Mouse (Mus musculus): Measurements from ENCODE around the gene Ank2. TPM values are rescaled to one million over a fixed set of nuclear protein-coding genes. Genes with fewer than 3 reads are reported as not detected.

The Ank2 gene
- polyA plus RNA-seq, 1 experiment from 2014 or later = 49.5 TPM

DNA sequence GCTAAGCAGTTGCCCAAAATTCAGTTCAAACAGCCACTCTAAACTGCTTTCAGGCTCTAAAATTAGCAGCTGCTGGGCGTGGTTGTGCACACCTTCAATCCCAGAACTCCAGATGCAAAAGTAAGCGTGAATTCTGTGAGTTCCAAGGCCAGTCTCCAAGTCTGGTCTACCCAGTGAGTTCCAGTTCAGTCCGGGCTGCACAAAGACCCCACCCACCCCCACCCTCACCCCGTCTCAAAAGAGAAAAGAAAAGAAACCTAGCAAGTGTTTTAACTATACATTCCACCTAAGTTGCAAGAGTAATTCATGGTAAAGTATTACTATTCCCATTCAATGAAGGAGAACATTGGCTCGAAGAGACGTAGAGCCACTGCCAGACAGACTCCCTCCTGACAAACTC lies 45.9 kb downstream of the Ank2 start:
- Histone ChIP-seq H3K27ac (replicated peaks in 1 of 2; ENCODE audit: control insufficient read depth in 1 of 2, insufficient read depth in 1 of 2, low read depth in 2 of 2, low read length in 2 of 2) (no peak overlapping the region), H3K4me3 (ENCODE audit: control insufficient read depth in 1 of 2, insufficient read depth in 1 of 2, low read depth in 1 of 2, low read length in 2 of 2) (no peak overlapping the region), H3K9me3 (ENCODE audit: control insufficient read depth, low read length) (no peaks in the 10 kb centered on the region), H3K36me3 (ENCODE audit: control insufficient read depth, insufficient read depth, low read length) (no peaks in the 10 kb centered on the region), H3K9ac (ENCODE audit: low read length) (no peak overlapping the region), H3K4me1 (ENCODE audit: control insufficient read depth in 2 of 2, insufficient read depth in 2 of 2, low read length in 2 of 2) (peaks cover 2 to 9% of the 10 kb centered on the region in 2 experiments; a peak in 3 of 4 replicates), H3K4me2 (ENCODE audit: low read length) (no peak overlapping the region), H3K27me3 (ENCODE audit: control insufficient read depth, insufficient read depth, low read length) (no peaks in the 10 kb centered on the region)
- no peak for ATAC-seq (ENCODE audit: insufficient number of reproducible peaks, insufficient read depth, low FRiP score, low read depth)
- 75% methylated on average over 6 of the region's 6 CpGs for WGBS

- H3K36me3 ChIP-seq (ENCODE audit: control insufficient read depth, insufficient read depth, low read length) = no peaks in the 10 kb centered on the region
- H3K9me3 ChIP-seq (ENCODE audit: control insufficient read depth, low read length) = no peaks in the 10 kb centered on the region
- H3K27me3 ChIP-seq (ENCODE audit: control insufficient read depth, insufficient read depth, low read length) = no peaks in the 10 kb centered on the region
- 53% methylated on average over 13 of the region's 13 CpGs for WGBS
- H3K4me2 ChIP-seq (ENCODE audit: low read length) = no peak overlapping the region
- no peak overlapping the region for H3K27ac ChIP-seq (replicated peaks in 1 of 2; ENCODE audit: control insufficient read depth in 1 of 2, insufficient read depth in 1 of 2, low read depth in 2 of 2, low read length in 2 of 2)
- H3K4me3 ChIP-seq (ENCODE audit: control insufficient read depth in 1 of 2, insufficient read depth in 1 of 2, low read depth in 1 of 2, low read length in 2 of 2) = no peak overlapping the region
- ATAC-seq (ENCODE audit: insufficient number of reproducible peaks, insufficient read depth, low FRiP score, low read depth) = no peak
- peaks cover 0 to 6% of the 10 kb centered on the region in 2 experiments; a peak in 1 of 4 replicates for H3K4me1 ChIP-seq (ENCODE audit: control insufficient read depth in 2 of 2, insufficient read depth in 2 of 2, low read length in 2 of 2)
- no peak overlapping the region for H3K9ac ChIP-seq (ENCODE audit: low read length)
Measured at GRCm38 (mm10) chr3:127452233-127452632, 46.9 kb downstream of the Ank2 start.

DNA sequence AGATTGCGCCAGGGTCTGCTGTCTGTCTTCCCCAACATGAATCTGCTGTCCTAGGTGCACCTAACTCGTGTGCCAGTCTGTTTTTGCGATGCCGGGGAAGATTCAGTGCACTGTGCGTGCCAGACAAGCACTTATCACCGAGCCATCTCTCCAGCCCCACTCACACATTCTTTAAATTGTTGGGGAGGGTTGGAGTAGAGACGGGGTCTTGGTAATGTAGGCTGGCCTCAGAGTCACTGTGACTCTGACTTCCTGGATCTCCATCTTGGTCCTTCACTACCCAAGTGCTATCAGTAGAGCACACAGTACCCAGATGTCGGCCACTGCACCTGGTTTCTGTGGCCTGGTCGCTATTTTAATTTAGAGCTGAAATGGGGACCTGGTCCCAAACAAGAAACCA lies 47.4 kb downstream of the Ank2 start:
- Histone ChIP-seq H3K4me2 (ENCODE audit: low read length) (peak overlapping the region; percentile 29), H3K36me3 (ENCODE audit: control insufficient read depth, insufficient read depth, low read length) (no peaks in the 10 kb centered on the region), H3K4me1 (ENCODE audit: control insufficient read depth in 2 of 2, insufficient read depth in 2 of 2, low read length in 2 of 2) (peaks cover 0 to 6% of the 10 kb centered on the region in 2 experiments; a peak in 1 of 4 replicates), H3K4me3 (ENCODE audit: control insufficient read depth in 1 of 2, insufficient read depth in 1 of 2, low read depth in 1 of 2, low read length in 2 of 2) (no peak overlapping the region), H3K27me3 (ENCODE audit: control insufficient read depth, insufficient read depth, low read length) (no peaks in the 10 kb centered on the region), H3K27ac (replicated peaks in 1 of 2; ENCODE audit: control insufficient read depth in 1 of 2, insufficient read depth in 1 of 2, low read depth in 2 of 2, low read length in 2 of 2) (no peak overlapping the region), H3K9ac (ENCODE audit: low read length) (no peak overlapping the region; the same call in 1 of the 2 replicates), H3K9me3 (ENCODE audit: control insufficient read depth, low read length) (no peaks in the 10 kb centered on the region)
- ATAC-seq (ENCODE audit: insufficient number of reproducible peaks, insufficient read depth, low FRiP score, low read depth) = no peak
- 33% methylated on average over 9 of the region's 9 CpGs for WGBS

DNA sequence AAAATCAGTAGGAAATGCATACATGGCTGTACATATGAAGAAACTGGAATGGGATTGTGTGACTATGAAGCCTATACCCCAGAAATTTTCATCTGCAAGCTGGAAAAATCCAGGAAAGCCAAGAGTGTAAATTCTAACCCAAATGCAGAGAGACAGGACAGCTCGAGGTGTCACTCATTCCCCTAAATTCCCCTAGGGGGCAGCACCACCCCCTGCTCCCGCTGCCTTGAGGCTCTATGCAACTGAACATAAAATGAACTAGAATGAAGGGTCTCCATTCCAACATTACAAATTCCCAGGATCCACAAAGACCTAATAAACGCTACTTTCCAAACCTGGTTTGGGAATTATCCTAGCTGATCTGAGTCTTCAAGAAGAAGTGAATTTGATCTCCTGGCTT lies 48.1 kb downstream of the Ank2 start:
- no peak overlapping the region for H3K9ac ChIP-seq (ENCODE audit: low read length)
- H3K4me2 ChIP-seq (ENCODE audit: low read length) = no peak overlapping the region
- no peaks in the 10 kb centered on the region for H3K9me3 ChIP-seq (ENCODE audit: control insufficient read depth, low read length)
- ATAC-seq (ENCODE audit: insufficient number of reproducible peaks, insufficient read depth, low FRiP score, low read depth) = no peak
- H3K27ac ChIP-seq (replicated peaks in 1 of 2; ENCODE audit: control insufficient read depth in 1 of 2, insufficient read depth in 1 of 2, low read depth in 2 of 2, low read length in 2 of 2) = no peak overlapping the region
- H3K4me1 ChIP-seq (ENCODE audit: control insufficient read depth in 2 of 2, insufficient read depth in 2 of 2, low read length in 2 of 2) = peaks cover 0 to 6% of the 10 kb centered on the region in 2 experiments; a peak in 1 of 4 replicates
- no peaks in the 10 kb centered on the region for H3K36me3 ChIP-seq (ENCODE audit: control insufficient read depth, insufficient read depth, low read length)
- 5% methylated on average over 3 of the region's 3 CpGs for WGBS
- no peaks in the 10 kb centered on the region for H3K27me3 ChIP-seq (ENCODE audit: control insufficient read depth, insufficient read depth, low read length)
- no peak overlapping the region for H3K4me3 ChIP-seq (ENCODE audit: control insufficient read depth in 1 of 2, insufficient read depth in 1 of 2, low read depth in 1 of 2, low read length in 2 of 2)

DNA sequence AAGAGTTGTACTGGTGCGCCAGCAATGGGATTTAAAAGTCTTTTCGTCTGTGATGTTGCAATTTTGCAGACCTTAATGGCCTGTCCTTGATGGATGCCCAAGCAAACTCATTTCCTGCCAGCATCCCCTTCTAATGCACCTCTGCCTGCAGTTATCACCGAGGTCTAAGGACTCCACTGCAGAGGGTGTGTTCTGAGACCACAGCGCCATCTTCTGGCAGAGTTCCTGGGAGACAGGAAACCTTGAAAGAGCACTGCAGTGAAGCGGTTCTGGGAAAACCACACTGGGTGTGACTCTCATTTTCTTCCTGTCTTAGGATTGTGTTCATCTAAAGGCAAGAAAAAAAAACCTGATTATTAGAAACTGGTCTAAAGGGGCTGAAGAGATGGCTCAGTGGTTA lies 53.0 kb downstream of the Ank2 start:
- no peak overlapping the region for H3K27ac ChIP-seq (replicated peaks in 1 of 2; ENCODE audit: control insufficient read depth in 1 of 2, insufficient read depth in 1 of 2, low read depth in 2 of 2, low read length in 2 of 2)
- no peaks in the 10 kb centered on the region for H3K9me3 ChIP-seq (ENCODE audit: control insufficient read depth, low read length)
- H3K27me3 ChIP-seq (ENCODE audit: control insufficient read depth, insufficient read depth, low read length) = no peaks in the 10 kb centered on the region
- ATAC-seq (ENCODE audit: insufficient number of reproducible peaks, insufficient read depth, low FRiP score, low read depth) = no peak
- no peaks in the 10 kb centered on the region for H3K4me1 ChIP-seq (ENCODE audit: control insufficient read depth in 2 of 2, insufficient read depth in 2 of 2, low read length in 2 of 2)
- no peaks in the 10 kb centered on the region for H3K36me3 ChIP-seq (ENCODE audit: control insufficient read depth, insufficient read depth, low read length)
- 48% methylated on average over 5 of the region's 5 CpGs for WGBS
- no peak overlapping the region for H3K9ac ChIP-seq (ENCODE audit: low read length)
- no peak overlapping the region for H3K4me2 ChIP-seq (ENCODE audit: low read length)
- no peak overlapping the region for H3K4me3 ChIP-seq (ENCODE audit: control insufficient read depth in 1 of 2, insufficient read depth in 1 of 2, low read depth in 1 of 2, low read length in 2 of 2)

DNA sequence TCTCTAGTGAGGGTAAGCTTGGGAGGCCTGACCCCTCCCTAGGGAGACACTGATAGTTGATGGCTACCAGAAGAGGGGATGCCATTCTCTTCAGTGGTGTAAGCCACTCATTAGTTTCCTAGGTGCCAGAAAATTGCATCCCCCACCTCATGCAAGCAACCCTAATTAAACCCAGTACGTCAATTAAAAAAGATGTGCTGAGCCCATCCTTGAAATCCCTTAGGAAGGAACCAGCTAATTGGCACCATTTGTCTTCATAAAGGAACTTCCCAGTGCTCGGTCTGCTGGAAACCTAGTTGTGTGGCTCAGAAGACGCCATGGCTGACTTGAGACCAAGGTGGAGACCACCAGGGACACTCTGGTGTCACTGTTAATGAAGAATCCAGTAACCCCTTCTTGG lies 65.9 kb downstream of the Ank2 start:
- H3K4me3 ChIP-seq (ENCODE audit: control insufficient read depth in 1 of 2, insufficient read depth in 1 of 2, low read depth in 1 of 2, low read length in 2 of 2) = no peak overlapping the region
- WGBS = 65% methylated on average over 3 of the region's 3 CpGs
- H3K4me2 ChIP-seq (ENCODE audit: low read length) = no peak overlapping the region
- no peaks in the 10 kb centered on the region for H3K27me3 ChIP-seq (ENCODE audit: control insufficient read depth, insufficient read depth, low read length)
- no peak overlapping the region for H3K9ac ChIP-seq (ENCODE audit: low read length)
- no peaks in the 10 kb centered on the region for H3K4me1 ChIP-seq (ENCODE audit: control insufficient read depth in 2 of 2, insufficient read depth in 2 of 2, low read length in 2 of 2)
- H3K9me3 ChIP-seq (ENCODE audit: control insufficient read depth, low read length) = no peaks in the 10 kb centered on the region
- ATAC-seq (ENCODE audit: insufficient number of reproducible peaks, insufficient read depth, low FRiP score, low read depth) = no peak
- no peaks in the 10 kb centered on the region for H3K36me3 ChIP-seq (ENCODE audit: control insufficient read depth, insufficient read depth, low read length)
- no peak overlapping the region for H3K27ac ChIP-seq (replicated peaks in 1 of 2; ENCODE audit: control insufficient read depth in 1 of 2, insufficient read depth in 1 of 2, low read depth in 2 of 2, low read length in 2 of 2)

GRCm38 (mm10) chr3:127429866-127430265 lies 69.3 kb downstream of the Ank2 start:
- H3K4me2 ChIP-seq (ENCODE audit: low read length) = peak overlapping the region; percentile 7; the same call in 1 of the 2 replicates
- ATAC-seq (ENCODE audit: insufficient number of reproducible peaks, insufficient read depth, low FRiP score, low read depth) = no peak
- 33% methylated on average over 13 of the region's 13 CpGs for WGBS
- H3K27ac ChIP-seq (replicated peaks in 1 of 2; ENCODE audit: control insufficient read depth in 1 of 2, insufficient read depth in 1 of 2, low read depth in 2 of 2, low read length in 2 of 2) = no peak overlapping the region
- H3K9me3 ChIP-seq (ENCODE audit: control insufficient read depth, low read length) = no peaks in the 10 kb centered on the region
- H3K4me3 ChIP-seq (ENCODE audit: control insufficient read depth in 1 of 2, insufficient read depth in 1 of 2, low read depth in 1 of 2, low read length in 2 of 2) = no peak overlapping the region
- H3K4me1 ChIP-seq (ENCODE audit: control insufficient read depth in 2 of 2, insufficient read depth in 2 of 2, low read length in 2 of 2) = no peaks in the 10 kb centered on the region
- H3K27me3 ChIP-seq (ENCODE audit: control insufficient read depth, insufficient read depth, low read length) = no peaks in the 10 kb centered on the region
- no peak overlapping the region for H3K9ac ChIP-seq (ENCODE audit: low read length)
- no peaks in the 10 kb centered on the region for H3K36me3 ChIP-seq (ENCODE audit: control insufficient read depth, insufficient read depth, low read length)

DNA sequence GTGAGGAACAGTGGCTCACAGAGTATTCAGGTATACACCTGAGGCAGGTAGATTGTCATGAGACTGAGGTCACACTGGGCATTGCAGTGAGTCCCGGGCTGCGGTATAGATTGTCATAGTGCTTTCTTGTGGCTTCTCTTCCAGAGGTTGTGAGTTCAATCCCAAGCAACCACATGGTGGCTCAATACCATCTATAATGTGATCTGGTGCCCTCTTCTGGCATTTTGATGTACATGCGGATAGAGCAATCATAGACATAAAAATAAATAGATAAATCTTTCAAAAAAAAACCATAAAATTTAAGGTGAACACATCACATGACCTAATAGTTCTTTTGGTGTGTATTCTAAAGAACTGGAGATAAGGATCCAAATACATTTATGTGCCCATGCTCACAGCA lies 70.6 kb downstream of the Ank2 start:
- H3K27ac ChIP-seq (replicated peaks in 1 of 2; ENCODE audit: control insufficient read depth in 1 of 2, insufficient read depth in 1 of 2, low read depth in 2 of 2, low read length in 2 of 2) = no peak overlapping the region
- no peak overlapping the region for H3K4me3 ChIP-seq (ENCODE audit: control insufficient read depth in 1 of 2, insufficient read depth in 1 of 2, low read depth in 1 of 2, low read length in 2 of 2)
- H3K36me3 ChIP-seq (ENCODE audit: control insufficient read depth, insufficient read depth, low read length) = no peaks in the 10 kb centered on the region
- H3K9ac ChIP-seq (ENCODE audit: low read length) = no peak overlapping the region
- 90% methylated on average over 3 of the region's 3 CpGs for WGBS
- H3K9me3 ChIP-seq (ENCODE audit: control insufficient read depth, low read length) = no peaks in the 10 kb centered on the region
- no peak for ATAC-seq (ENCODE audit: insufficient number of reproducible peaks, insufficient read depth, low FRiP score, low read depth)
- no peaks in the 10 kb centered on the region for H3K27me3 ChIP-seq (ENCODE audit: control insufficient read depth, insufficient read depth, low read length)
- H3K4me2 ChIP-seq (ENCODE audit: low read length) = no peak overlapping the region
- H3K4me1 ChIP-seq (ENCODE audit: control insufficient read depth in 2 of 2, insufficient read depth in 2 of 2, low read length in 2 of 2) = no peaks in the 10 kb centered on the region

All from heart, embryonic 14.5 days (tissue).